Mouse (Mus musculus): Measurements from ENCODE around the gene Pstk. TPM values are rescaled to one million over a fixed set of nuclear protein-coding genes. Genes with fewer than 3 reads are reported as not detected.

Gene Pstk
- polyA plus RNA-seq, 1 experiment from 2014 or later = 19.5 TPM

- Histone ChIP-seq H3K4me2 (ENCODE audit: low read depth, low read length) (no peak overlapping the region), H3K27ac (ENCODE audit: low read depth) (no peak overlapping the region), H3K4me1 (ENCODE audit: insufficient read depth) (no peaks in the 10 kb centered on the region), H3K4me3 (ENCODE audit: low read depth, low read length) (no peak overlapping the region), H3K9ac (replicated peaks) (no peak overlapping the region), H3K9me3 (ENCODE audit: low read length) (no peaks in the 10 kb centered on the region), H3K27me3 (ENCODE audit: insufficient read depth, low read length) (no peaks in the 10 kb centered on the region), H3K36me3 (replicated peaks; ENCODE audit: insufficient read depth, low read length) (peaks cover 9% of the 10 kb centered on the region; the same call in 1 of the 2 replicates)
- no peak for ATAC-seq
- TF ChIP-seq CTCF (IDR thresholded peaks at IDR 0.05; ENCODE audit: low read depth) (peak; percentile 62), EP300 (IDR thresholded peaks at IDR 0.05; ENCODE audit: low read depth) (no peak)
- no peak for DNase-seq
- 9% methylated on average over 1 of the region's 1 CpGs for whole genome bisulfite sequencing (ENCODE audit: insufficient replicate concordance)
These were observed 61.3 kb downstream of the Pstk start for GRCm38 (mm10) chr7:131432244-131432643.

GRCm38 (mm10) chr7:131434276-131434675 is 63.3 kb downstream of the Pstk start:
- H3K4me2 ChIP-seq (ENCODE audit: low read depth, low read length) = no peak overlapping the region
- no peak overlapping the region for H3K9ac ChIP-seq (replicated peaks)
- TF ChIP-seq EP300 (IDR thresholded peaks at IDR 0.05; ENCODE audit: low read depth) (no peak), CTCF (IDR thresholded peaks at IDR 0.05; ENCODE audit: low read depth) (0 out of 2 replicates have a peak, but pooled peaks have one; percentile 11)
- WGBS (ENCODE audit: insufficient replicate concordance) = 57% methylated on average over 1 of the region's 1 CpGs
- H3K4me1 ChIP-seq (ENCODE audit: insufficient read depth) = no peaks in the 10 kb centered on the region
- H3K36me3 ChIP-seq (replicated peaks; ENCODE audit: insufficient read depth, low read length) = peaks cover 12% of the 10 kb centered on the region; the same call in 1 of the 2 replicates
- ATAC-seq (no peak), DNase-seq (no peak)
- no peak overlapping the region for H3K4me3 ChIP-seq (ENCODE audit: low read depth, low read length)
- H3K9me3 ChIP-seq (ENCODE audit: low read length) = no peaks in the 10 kb centered on the region
- H3K27ac ChIP-seq (ENCODE audit: low read depth) = no peak overlapping the region
- no peaks in the 10 kb centered on the region for H3K27me3 ChIP-seq (ENCODE audit: insufficient read depth, low read length)

- Histone ChIP-seq H3K9me3 (ENCODE audit: low read length) (no peaks in the 10 kb centered on the region), H3K9ac (replicated peaks) (no peak overlapping the region), H3K36me3 (replicated peaks; ENCODE audit: insufficient read depth, low read length) (peaks cover 9% of the 10 kb centered on the region; the same call in 1 of the 2 replicates), H3K4me3 (ENCODE audit: low read depth, low read length) (no peak overlapping the region), H3K27ac (ENCODE audit: low read depth) (no peak overlapping the region), H3K27me3 (ENCODE audit: insufficient read depth, low read length) (no peaks in the 10 kb centered on the region), H3K4me2 (ENCODE audit: low read depth, low read length) (no peak overlapping the region), H3K4me1 (ENCODE audit: insufficient read depth) (no peaks in the 10 kb centered on the region)
- no peak for ATAC-seq
- no peak for DNase-seq
- no peak for TF ChIP-seq CTCF (IDR thresholded peaks at IDR 0.05; ENCODE audit: low read depth)
- TF ChIP-seq EP300 (IDR thresholded peaks at IDR 0.05; ENCODE audit: low read depth) = no peak
- 62% methylated on average over 3 of the region's 3 CpGs for WGBS (ENCODE audit: insufficient replicate concordance)
These were observed 66.1 kb downstream of the Pstk start for GRCm38 (mm10) chr7:131437051-131437450.

Other genes starting within 250 kb of the Pstk start
- not detected in 2 replicates for gene 4933402N03Rik, start 224.8 kb upstream of the Pstk start, polyA plus RNA-seq (2015; fragmentation: Nextera tagmentation; extraction: Ambion mirVana)
- gene 5430419D17Rik, start 196.7 kb upstream of the Pstk start, polyA plus RNA-seq (2015; fragmentation: Nextera tagmentation; extraction: Ambion mirVana) = not detected in 2 replicates
- gene Cuzd1, start 48.8 kb upstream of the Pstk start, polyA plus RNA-seq (2015; fragmentation: Nextera tagmentation; extraction: Ambion mirVana) = 0.05 TPM in 1 of 2 replicates, not detected in the other
- gene Fam24b, start 41.6 kb upstream of the Pstk start, polyA plus RNA-seq (2015; fragmentation: Nextera tagmentation; extraction: Ambion mirVana) = not detected in 2 replicates
- gene Fam24a, start 37.3 kb upstream of the Pstk start, polyA plus RNA-seq (2015; fragmentation: Nextera tagmentation; extraction: Ambion mirVana) = not detected in 2 replicates
- 4.7 and 5.6 TPM in 2 replicates for gene 2310057M21Rik, start 8.4 kb upstream of the Pstk start, polyA plus RNA-seq (2015; fragmentation: Nextera tagmentation; extraction: Ambion mirVana)
- gene Ikzf5, start 39.4 kb downstream of the Pstk start, polyA plus RNA-seq (2015; fragmentation: Nextera tagmentation; extraction: Ambion mirVana) = 4.8 and 5.4 TPM in 2 replicates
- gene Acadsb, start 39.5 kb downstream of the Pstk start, polyA plus RNA-seq (2015; fragmentation: Nextera tagmentation; extraction: Ambion mirVana) = 27.1 and 28.2 TPM in 2 replicates
- not detected in 2 replicates for gene Hmx3, start 171.7 kb downstream of the Pstk start, polyA plus RNA-seq (2015; fragmentation: Nextera tagmentation; extraction: Ambion mirVana)
- not detected in 2 replicates for gene Hmx2, start 177.6 kb downstream of the Pstk start, polyA plus RNA-seq (2015; fragmentation: Nextera tagmentation; extraction: Ambion mirVana)
- 65.9 and 67.0 TPM in 2 replicates for gene Bub3, start 189.1 kb downstream of the Pstk start, polyA plus RNA-seq (2015; fragmentation: Nextera tagmentation; extraction: Ambion mirVana)

All from liver, postnatal 0 days (tissue).